In genomic region chr10:111779956-111780355, GRCm38 (mm10) we compare ENCODE assay signal across 28 mouse cellular contexts.
"Had no signal": no experiment of that assay in that cellular context is flagged by ENCODE, and none has a peak within 500 bp of the region (broad histone marks: within the 10 kb centered on the region; RNA-seq: fewer than 3 reads in every experiment).

No protein-coding gene starts in this region.

- H3K36me3 ChIP-seq: embryonic facial prominence, embryonic 10.5 days; embryonic facial prominence, embryonic 12.5 days; embryonic facial prominence, embryonic 13.5 days; embryonic facial prominence, embryonic 15.5 days; forebrain, embryonic 10.5 days; forebrain, embryonic 12.5 days; forebrain, embryonic 15.5 days had no signal

- DNase-seq: cerebellum, adult 2 months; cerebellum, adult 8-10 months; cerebellum, adult 9-10 months; cerebellum, adult 9-11 months; cerebellum, postnatal 10 days; cerebellum, postnatal 14 days; cerebellum, postnatal 25 days; cerebellum, postnatal 36 days; embryo, embryonic 11 days; forebrain, postnatal 0 days; gastrocnemius, adult 2 months; gastrocnemius, postnatal 10 days; gastrocnemius, postnatal 14 days; gastrocnemius, postnatal 25 days; gastrocnemius, postnatal 36 days; heart, adult 18-20 months; heart, adult 2 months had no signal

- H3K9me3 ChIP-seq: embryonic facial prominence, embryonic 10.5 days; embryonic facial prominence, embryonic 12.5 days; embryonic facial prominence, embryonic 13.5 days; embryonic facial prominence, embryonic 15.5 days; forebrain, embryonic 10.5 days; forebrain, embryonic 12.5 days; forebrain, embryonic 13.5 days; forebrain, embryonic 15.5 days had no signal

- H3K9ac ChIP-seq: embryonic facial prominence, embryonic 12.5 days; embryonic facial prominence, embryonic 13.5 days; embryonic facial prominence, embryonic 15.5 days; forebrain, embryonic 12.5 days; forebrain, embryonic 13.5 days; forebrain, embryonic 15.5 days; forebrain, postnatal 0 days had no signal

- H3K27ac ChIP-seq: embryonic facial prominence, embryonic 10.5 days; embryonic facial prominence, embryonic 12.5 days; embryonic facial prominence, embryonic 13.5 days; embryonic facial prominence, embryonic 15.5 days; forebrain, embryonic 10.5 days; forebrain, embryonic 12.5 days; forebrain, embryonic 13.5 days; forebrain, embryonic 15.5 days; gastrocnemius, adult 2 months; heart, adult 2 months had no signal

- H3K4me2 ChIP-seq: embryonic facial prominence, embryonic 12.5 days; embryonic facial prominence, embryonic 13.5 days; embryonic facial prominence, embryonic 15.5 days; forebrain, embryonic 12.5 days; forebrain, embryonic 13.5 days; forebrain, embryonic 15.5 days had no signal

- H3K4me3 ChIP-seq: embryonic facial prominence, embryonic 10.5 days; embryonic facial prominence, embryonic 12.5 days; embryonic facial prominence, embryonic 13.5 days; embryonic facial prominence, embryonic 15.5 days; erythroblast, embryonic 14.5 days; forebrain, embryonic 10.5 days; forebrain, embryonic 12.5 days; forebrain, embryonic 13.5 days; forebrain, embryonic 15.5 days; gastrocnemius, adult 2 months; heart, adult 2 months had no signal

- H3K4me1 ChIP-seq: forebrain, embryonic 13.5 days; forebrain, embryonic 15.5 days had no signal

- H3K27me3 ChIP-seq: embryonic facial prominence, embryonic 12.5 days; embryonic facial prominence, embryonic 13.5 days; embryonic facial prominence, embryonic 15.5 days; forebrain, embryonic 12.5 days; forebrain, embryonic 13.5 days; forebrain, embryonic 15.5 days had no signal

- ATAC-seq: forebrain, embryonic 13.5 days; forebrain, embryonic 14.5 days; forebrain, embryonic 15.5 days; forebrain, embryonic 16.5 days; forebrain, postnatal 0 days had no signal
